Mouse (Mus musculus) brain, embryonic 14.5 days (tissue): Measurements from ENCODE around the gene Gm30083.

Source experiments
- CTCF ChIP-seq: fragments of 200-500 bp; IDR thresholded peaks from 2 replicates; pipeline ENCODE4 v1.5.1; 2012; ENCODE audit warnings: inconsistent platforms, mild to moderate bottlenecking, moderate library complexity, borderline replicate concordance; ENCODE audit not compliant: insufficient read depth, insufficient read length; ENCODE audit errors: extremely low read depth
- POLR2A ChIP-seq: fragments of 200-500 bp; IDR thresholded peaks from 2 replicates; pipeline ENCODE4 v1.6.1; 2012; ENCODE audit warnings: mild to moderate bottlenecking, inconsistent platforms, borderline replicate concordance; ENCODE audit not compliant: poor library complexity, insufficient read depth, insufficient read length, severe bottlenecking; ENCODE audit errors: extremely low read depth

DNA sequence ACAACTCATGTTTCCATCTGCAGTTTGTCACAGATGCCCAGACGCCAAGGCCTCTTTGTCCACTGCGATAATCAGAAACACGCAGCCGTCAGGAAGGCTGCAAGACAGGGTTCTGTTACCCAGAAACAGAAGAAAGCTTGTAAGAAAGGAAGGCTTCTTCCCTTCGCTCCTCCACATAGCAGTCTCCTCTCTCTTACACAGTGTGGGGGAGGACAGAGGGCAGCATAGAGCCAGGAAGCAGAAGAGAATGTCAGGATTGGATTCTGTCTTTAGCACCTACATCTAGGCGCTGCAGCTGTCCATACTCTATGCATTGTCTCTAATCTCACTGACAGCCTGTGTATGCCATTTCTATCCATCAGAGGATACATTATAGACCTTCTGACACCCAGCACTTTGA, 17.6 kb downstream of the Gm30083 start:
- TF ChIP-seq CTCF (no peak), POLR2A (no peak)
